Mouse (Mus musculus) embryonic facial prominence, embryonic 14.5 days (tissue): ENCODE measurements at regions not wholly inside any gene's neighbourhood (a gene's known extent, or its start where the extent isn't known, plus 50 kb on each side); places are given as distances from the start of the nearest gene placed in this dataset.
"Not testable (repeated sequence)": the region's sequence is repeated elsewhere in the genome, so short reads cannot be mapped to it uniquely, and the experiment has no call there.

Experiments used
- ATAC-seq: fragments of 200-750 bp; cut with Nextera tagmentation; 2 replicates; pipeline ENCODE4 v1.8.0; 2017; ENCODE audit warnings: low read depth, moderate number of reproducible peaks, moderate TSS enrichment
- DNase-seq: peaks from one replicate; pipeline ENCODE4 v3.0.0-alpha.2; 2015; ENCODE audit warnings: low spot score
- H3K27ac ChIP-seq: fragments of 300-500 bp; sonication (generic); replicated peaks from 2 replicates; pipeline ENCODE4 v1.5.1; 2014; ENCODE audit warnings: low read depth, mild to moderate bottlenecking, low read length, moderate library complexity
- H3K27me3 ChIP-seq: fragments of 300-500 bp; sonication (generic); replicated peaks from 2 replicates; pipeline ENCODE4 v1.6.1; 2014; ENCODE audit warnings: low read length; ENCODE audit not compliant: control insufficient read depth, insufficient read depth
- H3K36me3 ChIP-seq: fragments of 300-500 bp; sonication (generic); 2 replicates; pipeline ENCODE4 v1.6.1; 2014; ENCODE audit warnings: low read length, mixed read lengths; ENCODE audit not compliant: control insufficient read depth, insufficient read depth
- H3K4me1 ChIP-seq: fragments of 300-500 bp; sonication (generic); 2 replicates; pipeline ENCODE4 v1.6.1; 2014; ENCODE audit warnings: antibody characterized with exemption, low read length; ENCODE audit not compliant: control insufficient read depth, insufficient read depth
- H3K4me2 ChIP-seq: fragments of 300-500 bp; sonication (generic); 2 replicates; pipeline ENCODE4 v1.6.1; 2014; ENCODE audit warnings: low read depth, mild to moderate bottlenecking, low read length, moderate library complexity, mixed read lengths
- H3K4me3 ChIP-seq: fragments of 300-500 bp; sonication (generic); 2 replicates; pipeline ENCODE4 v1.5.1; 2014; ENCODE audit warnings: low read depth, mild to moderate bottlenecking, low read length
- H3K9ac ChIP-seq: fragments of 300-500 bp; sonication (generic); 2 replicates; pipeline ENCODE4 v1.6.1; 2014; ENCODE audit warnings: low read depth, mild to moderate bottlenecking, low read length, moderate library complexity, mixed read lengths
- H3K9me3 ChIP-seq: fragments of 300-500 bp; sonication (generic); 2 replicates; pipeline ENCODE4 v1.6.1; 2016; ENCODE audit warnings: low read length; ENCODE audit not compliant: control insufficient read depth
- WGBS: fragments of 180-500 bp; shearing (Covaris S2); extraction: QIAGEN DNeasy Blood & Tissue Kit; methylation state at CpG from one replicate; pipeline ENCODE4 v1.1.7; 2014; 5-methylcytosine and 5-hydroxymethylcytosine counted together

- Histone ChIP-seq H3K4me1 (peaks cover 15% of the 10 kb centered on the region; the same call in 1 of the 2 replicates), H3K27ac (no peak overlapping the region), H3K4me3 (no peak overlapping the region), H3K27me3 (no peaks in the 10 kb centered on the region), H3K9ac (no peak overlapping the region), H3K36me3 (no peaks in the 10 kb centered on the region), H3K9me3 (peaks cover 4% of the 10 kb centered on the region; the same call in 1 of the 2 replicates), H3K4me2 (no peak overlapping the region)
- no peak for DNase-seq
- no peak for ATAC-seq
- WGBS, result 85% methylated on average over 1 of the region's 1 CpGs
Measured at GRCm38 (mm10) chr11:8759858-8760257, 95.5 kb upstream of the Tns3 start.

DNA sequence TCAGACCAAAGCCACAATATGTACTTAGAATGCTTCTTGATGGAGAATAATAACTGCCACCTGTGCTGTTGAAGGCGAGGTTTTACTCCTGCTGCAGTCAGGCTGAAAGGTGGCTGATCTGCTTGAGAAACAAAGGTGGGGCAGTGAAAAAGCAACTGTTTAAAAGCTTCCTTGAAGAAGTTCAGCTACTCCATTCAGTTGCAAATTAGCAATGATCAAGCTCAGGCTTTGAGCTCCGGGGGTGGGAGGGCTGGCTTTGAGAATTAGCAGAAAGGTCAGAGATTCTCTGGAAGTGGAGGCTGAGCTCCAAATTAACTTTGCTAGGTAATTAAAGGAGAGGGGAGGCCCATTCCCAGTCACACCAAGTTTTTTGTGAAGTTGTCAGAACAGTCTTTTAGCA lies 90.2 kb upstream of the Tns3 start:
- H3K4me2 ChIP-seq, H3K4me1 ChIP-seq, H3K36me3 ChIP-seq, H3K27ac ChIP-seq, H3K4me3 ChIP-seq, H3K27me3 ChIP-seq, H3K9me3 ChIP-seq, ATAC-seq, DNase-seq, H3K9ac ChIP-seq: not testable (repeated sequence)
- 39% methylated on average over 2 of the region's 2 CpGs for WGBS

DNA sequence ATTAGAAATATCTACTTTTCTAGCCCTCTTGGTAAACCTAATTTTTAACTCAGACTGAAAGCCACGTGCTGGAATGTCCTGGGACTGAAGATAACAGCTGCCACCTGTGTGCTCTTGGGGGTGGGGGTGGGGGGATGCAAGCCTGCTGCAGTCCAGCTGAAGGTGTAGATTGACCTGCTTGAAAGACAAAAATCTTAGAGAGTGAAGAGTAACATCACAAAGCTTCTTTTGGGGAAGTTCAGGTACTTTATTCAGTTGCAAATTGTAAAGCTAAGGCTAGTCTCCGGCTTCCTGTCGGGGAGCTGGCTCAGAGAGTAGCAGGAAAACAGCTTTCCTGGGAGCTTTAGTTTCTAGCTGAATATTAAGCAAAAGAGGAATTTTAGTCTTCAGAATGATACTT lies 71.4 kb upstream of the Tns3 start:
- not testable (repeated sequence) for DNase-seq, H3K27ac ChIP-seq, ATAC-seq, H3K27me3 ChIP-seq, H3K9ac ChIP-seq, H3K36me3 ChIP-seq, H3K4me2 ChIP-seq, H3K9me3 ChIP-seq, H3K4me3 ChIP-seq, H3K4me1 ChIP-seq
- 70% methylated on average over 3 of the region's 3 CpGs for WGBS

GRCm38 (mm10) chr11:8727007-8727406 lies 62.7 kb upstream of the Tns3 start:
- no peak overlapping the region for H3K4me2 ChIP-seq
- H3K9me3 ChIP-seq, result no peaks in the 10 kb centered on the region
- no peak overlapping the region for H3K9ac ChIP-seq
- no peaks in the 10 kb centered on the region for H3K27me3 ChIP-seq
- no peaks in the 10 kb centered on the region for H3K36me3 ChIP-seq
- ATAC-seq, result no peak
- no peaks in the 10 kb centered on the region for H3K4me1 ChIP-seq
- no peak overlapping the region for H3K4me3 ChIP-seq
- no peak for DNase-seq
- no peak overlapping the region for H3K27ac ChIP-seq
- WGBS, result 83% methylated on average over 5 of the region's 5 CpGs

- 73% methylated on average over 4 of the region's 4 CpGs for WGBS
- no peaks in the 10 kb centered on the region for H3K27me3 ChIP-seq
- DNase-seq (no peak), ATAC-seq (no peak)
- H3K27ac ChIP-seq, result no peak overlapping the region
- no peak overlapping the region for H3K4me2 ChIP-seq
- H3K4me3 ChIP-seq, result no peak overlapping the region
- H3K9me3 ChIP-seq, result no peaks in the 10 kb centered on the region
- H3K36me3 ChIP-seq, result no peaks in the 10 kb centered on the region
- H3K4me1 ChIP-seq, result no peaks in the 10 kb centered on the region
- no peak overlapping the region for H3K9ac ChIP-seq
Measured at GRCm38 (mm10) chr11:8725505-8725904, 61.2 kb upstream of the Tns3 start.

- Histone ChIP-seq H3K9ac (no peak overlapping the region), H3K4me1 (no peaks in the 10 kb centered on the region), H3K9me3 (no peaks in the 10 kb centered on the region), H3K4me2 (no peak overlapping the region), H3K27me3 (no peaks in the 10 kb centered on the region), H3K36me3 (no peaks in the 10 kb centered on the region), H3K4me3 (no peak overlapping the region), H3K27ac (no peak overlapping the region)
- DNase-seq (no peak), ATAC-seq (no peak)
- WGBS, result 23% methylated on average over 5 of the region's 5 CpGs
Measured at GRCm38 (mm10) chr11:8723102-8723640, 58.8 kb upstream of the Tns3 start.

GRCm38 (mm10) chr11:8719211-8719966 lies 55.1 kb upstream of the Tns3 start:
- no peaks in the 10 kb centered on the region for H3K4me1 ChIP-seq
- no peak overlapping the region for H3K27ac ChIP-seq
- no peak overlapping the region for H3K9ac ChIP-seq
- H3K36me3 ChIP-seq, result no peaks in the 10 kb centered on the region
- H3K9me3 ChIP-seq, result no peaks in the 10 kb centered on the region
- H3K4me2 ChIP-seq, result no peak overlapping the region
- DNase-seq (no peak), ATAC-seq (no peak)
- H3K4me3 ChIP-seq, result no peak overlapping the region
- WGBS, result 84% methylated on average over 11 of the region's 11 CpGs
- no peaks in the 10 kb centered on the region for H3K27me3 ChIP-seq

DNA sequence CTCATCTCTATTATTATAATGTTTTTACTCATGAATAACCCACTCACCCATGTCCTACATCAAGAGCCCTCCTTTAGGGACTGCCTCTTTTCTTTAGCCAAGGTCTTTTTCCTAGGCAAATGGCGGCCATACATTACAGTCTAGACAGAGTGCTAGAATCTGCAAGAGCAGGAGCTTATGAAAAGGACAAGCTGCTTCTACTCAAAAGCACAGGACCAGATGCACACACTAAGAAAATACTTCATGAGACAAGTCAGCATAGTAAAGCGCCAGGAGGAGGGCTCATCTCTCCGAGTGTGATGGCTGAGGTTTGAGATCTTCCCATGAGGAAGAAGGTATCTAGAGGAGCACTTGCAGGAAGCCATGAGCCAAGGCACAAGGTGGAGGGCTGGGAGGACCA lies 53.4 kb upstream of the Tns3 start:
- no peaks in the 10 kb centered on the region for H3K27me3 ChIP-seq
- DNase-seq, result no peak
- H3K9ac ChIP-seq, result no peak overlapping the region
- WGBS, result 91% methylated on average over 3 of the region's 3 CpGs
- ATAC-seq, result no peak
- H3K4me3 ChIP-seq, result no peak overlapping the region
- no peak overlapping the region for H3K4me2 ChIP-seq
- no peak overlapping the region for H3K27ac ChIP-seq
- no peaks in the 10 kb centered on the region for H3K4me1 ChIP-seq
- H3K36me3 ChIP-seq, result no peaks in the 10 kb centered on the region
- H3K9me3 ChIP-seq, result no peaks in the 10 kb centered on the region

- no peak overlapping the region for H3K9ac ChIP-seq
- 80% methylated on average over 5 of the region's 5 CpGs for WGBS
- H3K4me3 ChIP-seq, result no peak overlapping the region
- H3K27ac ChIP-seq, result no peak overlapping the region
- no peaks in the 10 kb centered on the region for H3K27me3 ChIP-seq
- ATAC-seq, result no peak
- no peak overlapping the region for H3K4me2 ChIP-seq
- H3K4me1 ChIP-seq, result no peaks in the 10 kb centered on the region
- H3K36me3 ChIP-seq, result no peaks in the 10 kb centered on the region
- no peak for DNase-seq
- no peaks in the 10 kb centered on the region for H3K9me3 ChIP-seq
Measured at GRCm38 (mm10) chr11:8716858-8717257, 52.5 kb upstream of the Tns3 start.
